Mouse (Mus musculus) embryonic facial prominence, embryonic 11.5 days (tissue): ENCODE results near the gene Gabra1. TPM values are rescaled to one million over a fixed set of nuclear protein-coding genes. Genes with fewer than 3 reads are reported as not detected.

Source experiments
- ATAC-seq: fragments of 200-750 bp; cut with Nextera tagmentation; replicated peaks from 2 replicates; pipeline ENCODE4 v1.8.0; 2017; ENCODE audit warnings: low read depth; ENCODE audit not compliant: insufficient number of reproducible peaks, low FRiP score, low TSS enrichment
- DNase-seq: peaks from one replicate; pipeline ENCODE4 v3.0.0-alpha.2; 2015; ENCODE audit warnings: low spot score
- H3K27ac ChIP-seq: fragments of 300-500 bp; sonication (generic); replicated peaks from 2 replicates; pipeline ENCODE4 v1.5.1; 2014; ENCODE audit warnings: mild to moderate bottlenecking, low read depth, low read length, control low read depth
- H3K27me3 ChIP-seq: fragments of 300-500 bp; sonication (generic); 2 replicates; pipeline ENCODE4 v1.6.1; 2014; ENCODE audit warnings: mild to moderate bottlenecking, low read length, moderate library complexity, mixed read lengths; ENCODE audit not compliant: control insufficient read depth, insufficient read depth
- H3K36me3 ChIP-seq: fragments of 300-500 bp; sonication (generic); replicated peaks from 2 replicates; pipeline ENCODE4 v1.6.1; 2014; ENCODE audit warnings: low read depth, mild to moderate bottlenecking, low read length, moderate library complexity, mixed read lengths; ENCODE audit not compliant: control insufficient read depth, insufficient read depth
- H3K4me1 ChIP-seq: fragments of 300-500 bp; sonication (generic); 2 replicates; pipeline ENCODE4 v1.6.1; 2014; ENCODE audit warnings: low read length, mixed read lengths; ENCODE audit not compliant: control insufficient read depth, insufficient read depth
- H3K4me2 ChIP-seq: fragments of 300-500 bp; sonication (generic); 2 replicates; pipeline ENCODE4 v1.6.1; 2014; ENCODE audit warnings: low read depth, mild to moderate bottlenecking, control low read depth, low read length, moderate library complexity
- H3K4me3 ChIP-seq: fragments of 300-500 bp; sonication (generic); 2 replicates; pipeline ENCODE4 v1.5.1; 2014; ENCODE audit warnings: low read depth, low read length, control low read depth
- H3K9ac ChIP-seq: fragments of 300-500 bp; sonication (generic); replicated peaks from 2 replicates; pipeline ENCODE4 v1.6.1; 2014; ENCODE audit warnings: mild to moderate bottlenecking, control low read depth, low read length
- H3K9me3 ChIP-seq: fragments of 300-500 bp; sonication (generic); replicated peaks from 2 replicates; pipeline ENCODE4 v1.6.1; 2016; ENCODE audit warnings: mild to moderate bottlenecking, low read length, inconsistent platforms, mixed read lengths; ENCODE audit not compliant: control insufficient read depth
- WGBS: fragments of 180-500 bp; shearing (Covaris S2); extraction: QIAGEN DNeasy Blood & Tissue Kit; methylation state at CpG from one replicate; pipeline ENCODE4 v1.1.7; 2014; 5-methylcytosine and 5-hydroxymethylcytosine counted together
- polyA plus RNA-seq: library from polyadenylated mRNA; unstranded; fragments of >200 nt; fragmentation: Nextera tagmentation; extraction: Ambion mirVana; gene quantifications from 2 replicates; pipeline ENCODE4 v1.2.1, GENCODE M21; 2014

The Gabra1 gene
- polyA plus RNA-seq, result 3.5 TPM in 2 replicates

- 1% methylated on average over 13 of the region's 13 CpGs for WGBS
Observed at GRCm38 (mm10) chr11:42182825-42183152, at the start of gene Gabra1. Gabra1 (minus strand) TSS chr11:42182930.

GRCm38 (mm10) chr11:42181973-42182824 lies 531 bp downstream of the Gabra1 start:
- Histone ChIP-seq H3K27me3 (no peaks in the 10 kb centered on the region), H3K4me2 (peak overlapping the region; percentile 73), H3K27ac (no peak overlapping the region), H3K36me3 (no peaks in the 10 kb centered on the region), H3K4me1 (no peaks in the 10 kb centered on the region), H3K9ac (peak overlapping the region; percentile 63), H3K4me3 (peak overlapping the region; percentile 48), H3K9me3 (no peaks in the 10 kb centered on the region)
- under 1% methylated on average over 35 of the region's 35 CpGs for WGBS
- DNase-seq (peak; percentile 63), ATAC-seq (peak; percentile 80)

More at GRCm38 (mm10) chr11:42182825-42183152, at the start of gene Gabra1:
- Histone ChIP-seq H3K4me2 (peak within 1 kb of the TSS; percentile 73), H3K27ac (no peak within 1 kb of the TSS), H3K9me3 (no peaks in the 10 kb centered on the region), H3K36me3 (no peaks in the 10 kb centered on the region), H3K27me3 (no peaks in the 10 kb centered on the region), H3K4me1 (no peaks in the 10 kb centered on the region), H3K4me3 (peak within 1 kb of the TSS; percentile 48), H3K9ac (peak within 1 kb of the TSS; percentile 63)
- DNase-seq, result peak; percentile 49
- ATAC-seq, result peak; percentile 64

- Histone ChIP-seq H3K36me3 (no peaks in the 10 kb centered on the region), H3K9ac (no peak overlapping the region), H3K4me3 (peak overlapping the region; percentile 48), H3K27ac (no peak overlapping the region), H3K9me3 (no peaks in the 10 kb centered on the region), H3K27me3 (no peaks in the 10 kb centered on the region), H3K4me2 (peak overlapping the region; percentile 73), H3K4me1 (no peaks in the 10 kb centered on the region)
- ATAC-seq (0 out of 2 replicates have a peak, but pooled peaks have one; percentile 32), DNase-seq (peak; percentile 8)
- 18% methylated on average over 5 of the region's 5 CpGs for WGBS
Observed at GRCm38 (mm10) chr11:42181426-42181825, 1.3 kb downstream of the Gabra1 start.

GRCm38 (mm10) chr11:42179535-42179934 lies 3.2 kb downstream of the Gabra1 start:
- Histone ChIP-seq H3K4me3 (no peak overlapping the region), H3K9ac (no peak overlapping the region), H3K27me3 (no peaks in the 10 kb centered on the region), H3K27ac (no peak overlapping the region), H3K4me2 (no peak overlapping the region), H3K9me3 (no peaks in the 10 kb centered on the region), H3K36me3 (no peaks in the 10 kb centered on the region), H3K4me1 (no peaks in the 10 kb centered on the region)
- no peak for ATAC-seq
- peak; percentile 13 for DNase-seq
- 72% methylated on average over 5 of the region's 5 CpGs for WGBS

GRCm38 (mm10) chr11:42178296-42178695 lies 4.4 kb downstream of the Gabra1 start:
- DNase-seq (peak; percentile 30), ATAC-seq (no peak)
- Histone ChIP-seq H3K9ac (no peak overlapping the region), H3K4me3 (no peak overlapping the region), H3K27ac (no peak overlapping the region), H3K4me2 (no peak overlapping the region), H3K4me1 (no peaks in the 10 kb centered on the region), H3K36me3 (no peaks in the 10 kb centered on the region), H3K9me3 (no peaks in the 10 kb centered on the region), H3K27me3 (no peaks in the 10 kb centered on the region)
- 88% methylated on average over 2 of the region's 2 CpGs for WGBS

GRCm38 (mm10) chr11:42151396-42151795 lies 31.3 kb downstream of the Gabra1 start:
- H3K4me1 ChIP-seq, result no peaks in the 10 kb centered on the region
- H3K4me3 ChIP-seq, result no peak overlapping the region
- no peak overlapping the region for H3K9ac ChIP-seq
- 93% methylated on average over 5 of the region's 5 CpGs for WGBS
- DNase-seq (no peak), ATAC-seq (no peak)
- H3K9me3 ChIP-seq, result no peaks in the 10 kb centered on the region
- H3K36me3 ChIP-seq, result no peaks in the 10 kb centered on the region
- H3K27me3 ChIP-seq, result no peaks in the 10 kb centered on the region
- no peak overlapping the region for H3K27ac ChIP-seq
- H3K4me2 ChIP-seq, result no peak overlapping the region

- no peaks in the 10 kb centered on the region for H3K36me3 ChIP-seq
- ATAC-seq, result no peak
- no peaks in the 10 kb centered on the region for H3K27me3 ChIP-seq
- H3K4me3 ChIP-seq, result no peak overlapping the region
- no peak overlapping the region for H3K9ac ChIP-seq
- H3K9me3 ChIP-seq, result no peaks in the 10 kb centered on the region
- no peaks in the 10 kb centered on the region for H3K4me1 ChIP-seq
- 92% methylated on average over 1 of the region's 1 CpGs for WGBS
- no peak overlapping the region for H3K4me2 ChIP-seq
- H3K27ac ChIP-seq, result no peak overlapping the region
- DNase-seq, result no peak
Observed at GRCm38 (mm10) chr11:42116931-42117330, 65.8 kb downstream of the Gabra1 start.

GRCm38 (mm10) chr11:42110051-42110450 lies 72.7 kb downstream of the Gabra1 start:
- no peak overlapping the region for H3K9ac ChIP-seq
- H3K4me2 ChIP-seq, result no peak overlapping the region
- H3K4me1 ChIP-seq, result no peaks in the 10 kb centered on the region
- WGBS, result 67% methylated on average over 1 of the region's 1 CpGs
- no peaks in the 10 kb centered on the region for H3K36me3 ChIP-seq
- H3K9me3 ChIP-seq, result no peaks in the 10 kb centered on the region
- H3K4me3 ChIP-seq, result no peak overlapping the region
- no peak for DNase-seq
- ATAC-seq, result no peak
- no peaks in the 10 kb centered on the region for H3K27me3 ChIP-seq
- H3K27ac ChIP-seq, result no peak overlapping the region
